Mouse (Mus musculus): ENCODE results near the gene Stab1. TPM values are rescaled to one million over a fixed set of nuclear protein-coding genes. Genes with fewer than 3 reads are reported as not detected.

Stab1 gene
- polyA plus RNA-seq, 1 experiment from 2014 or later, result 23.6 TPM

- no peak overlapping the region for H3K4me3 ChIP-seq (ENCODE audit: low read depth, low read length)
- no peak overlapping the region for H3K27ac ChIP-seq (replicated peaks; ENCODE audit: low read depth, low read length)
- no peak overlapping the region for H3K4me2 ChIP-seq (ENCODE audit: low read depth, low read length)
- H3K4me1 ChIP-seq (ENCODE audit: control insufficient read depth, insufficient read depth, low read length), result no peaks in the 10 kb centered on the region
- peaks cover 27% of the 10 kb centered on the region for H3K36me3 ChIP-seq (replicated peaks; ENCODE audit: control insufficient read depth, insufficient read depth, low read depth, low read length)
- WGBS, result 90% methylated on average over 2 of the region's 2 CpGs
- no peaks in the 10 kb centered on the region for H3K27me3 ChIP-seq (ENCODE audit: control insufficient read depth, insufficient read depth, low read length)
- H3K9me3 ChIP-seq (replicated peaks; ENCODE audit: control insufficient read depth, low read length), result no peaks in the 10 kb centered on the region
- H3K9ac ChIP-seq (replicated peaks; ENCODE audit: low read length), result no peak overlapping the region
- DNase-seq (ENCODE audit: low spot score), result no peak
- ATAC-seq (replicated peaks; ENCODE audit: insufficient number of reproducible peaks, low FRiP score, low TSS enrichment, low read depth), result no peak
Observed at GRCm38 (mm10) chr14:31191936-31192335, 23.5 kb upstream of the Stab1 start.

DNA sequence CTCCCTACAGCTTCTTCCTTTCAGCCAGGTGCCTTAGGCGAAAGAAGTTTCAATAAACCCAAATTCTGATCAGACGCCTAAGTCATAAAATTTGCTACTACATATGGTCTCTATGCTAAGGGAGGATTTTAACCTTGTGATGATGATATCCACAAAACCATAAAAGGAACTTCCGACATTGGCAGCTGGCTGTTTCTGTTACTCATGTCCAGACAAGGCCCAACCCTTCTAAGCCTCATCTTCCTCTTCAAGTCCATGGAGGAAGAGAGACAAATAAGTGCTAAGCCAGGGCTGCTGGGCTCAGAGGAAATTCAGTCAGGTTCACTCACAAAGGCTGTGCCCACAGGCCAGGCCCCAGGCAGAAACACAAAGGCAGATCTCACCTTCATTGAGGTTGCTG, 20.9 kb upstream of the Stab1 start:
- DNase-seq (ENCODE audit: low spot score) (no peak), ATAC-seq (replicated peaks; ENCODE audit: insufficient number of reproducible peaks, low FRiP score, low TSS enrichment, low read depth) (no peak)
- Histone ChIP-seq H3K9ac (replicated peaks; ENCODE audit: low read length) (no peak overlapping the region), H3K36me3 (replicated peaks; ENCODE audit: control insufficient read depth, insufficient read depth, low read depth, low read length) (peaks cover 33% of the 10 kb centered on the region), H3K4me3 (ENCODE audit: low read depth, low read length) (no peak overlapping the region), H3K4me2 (ENCODE audit: low read depth, low read length) (no peak overlapping the region), H3K4me1 (ENCODE audit: control insufficient read depth, insufficient read depth, low read length) (no peaks in the 10 kb centered on the region), H3K27me3 (ENCODE audit: control insufficient read depth, insufficient read depth, low read length) (no peaks in the 10 kb centered on the region), H3K9me3 (replicated peaks; ENCODE audit: control insufficient read depth, low read length) (no peaks in the 10 kb centered on the region), H3K27ac (replicated peaks; ENCODE audit: low read depth, low read length) (no peak overlapping the region)
- WGBS, result 91% methylated on average over 3 of the region's 3 CpGs

- no peak overlapping the region for H3K9ac ChIP-seq (replicated peaks; ENCODE audit: low read length)
- H3K4me3 ChIP-seq (ENCODE audit: low read depth, low read length), result no peak overlapping the region
- H3K36me3 ChIP-seq (replicated peaks; ENCODE audit: control insufficient read depth, insufficient read depth, low read depth, low read length), result peaks cover 39% of the 10 kb centered on the region
- H3K4me1 ChIP-seq (ENCODE audit: control insufficient read depth, insufficient read depth, low read length), result no peaks in the 10 kb centered on the region
- no peaks in the 10 kb centered on the region for H3K27me3 ChIP-seq (ENCODE audit: control insufficient read depth, insufficient read depth, low read length)
- DNase-seq (ENCODE audit: low spot score) (no peak), ATAC-seq (replicated peaks; ENCODE audit: insufficient number of reproducible peaks, low FRiP score, low TSS enrichment, low read depth) (0 out of 2 replicates have a peak, but pooled peaks have one; percentile 45)
- no peaks in the 10 kb centered on the region for H3K9me3 ChIP-seq (replicated peaks; ENCODE audit: control insufficient read depth, low read length)
- 90% methylated on average over 6 of the region's 6 CpGs for WGBS
- H3K27ac ChIP-seq (replicated peaks; ENCODE audit: low read depth, low read length), result no peak overlapping the region
- H3K4me2 ChIP-seq (ENCODE audit: low read depth, low read length), result no peak overlapping the region
Observed at GRCm38 (mm10) chr14:31188771-31189181, 20.3 kb upstream of the Stab1 start.

GRCm38 (mm10) chr14:31186656-31187055, 18.2 kb upstream of the Stab1 start:
- H3K9me3 ChIP-seq (replicated peaks; ENCODE audit: control insufficient read depth, low read length), result no peaks in the 10 kb centered on the region
- ATAC-seq (replicated peaks; ENCODE audit: insufficient number of reproducible peaks, low FRiP score, low TSS enrichment, low read depth) (no peak), DNase-seq (ENCODE audit: low spot score) (no peak)
- 91% methylated on average over 4 of the region's 4 CpGs for WGBS
- H3K4me1 ChIP-seq (ENCODE audit: control insufficient read depth, insufficient read depth, low read length), result no peaks in the 10 kb centered on the region
- H3K9ac ChIP-seq (replicated peaks; ENCODE audit: low read length), result no peak overlapping the region
- H3K27ac ChIP-seq (replicated peaks; ENCODE audit: low read depth, low read length), result no peak overlapping the region
- no peak overlapping the region for H3K4me2 ChIP-seq (ENCODE audit: low read depth, low read length)
- H3K36me3 ChIP-seq (replicated peaks; ENCODE audit: control insufficient read depth, insufficient read depth, low read depth, low read length), result peaks cover 46% of the 10 kb centered on the region
- no peaks in the 10 kb centered on the region for H3K27me3 ChIP-seq (ENCODE audit: control insufficient read depth, insufficient read depth, low read length)
- no peak overlapping the region for H3K4me3 ChIP-seq (ENCODE audit: low read depth, low read length)

- DNase-seq (ENCODE audit: low spot score) (no peak), ATAC-seq (replicated peaks; ENCODE audit: insufficient number of reproducible peaks, low FRiP score, low TSS enrichment, low read depth) (no peak)
- no peak overlapping the region for H3K9ac ChIP-seq (replicated peaks; ENCODE audit: low read length)
- H3K4me1 ChIP-seq (ENCODE audit: control insufficient read depth, insufficient read depth, low read length), result no peaks in the 10 kb centered on the region
- no peaks in the 10 kb centered on the region for H3K27me3 ChIP-seq (ENCODE audit: control insufficient read depth, insufficient read depth, low read length)
- H3K9me3 ChIP-seq (replicated peaks; ENCODE audit: control insufficient read depth, low read length), result no peaks in the 10 kb centered on the region
- H3K4me2 ChIP-seq (ENCODE audit: low read depth, low read length), result no peak overlapping the region
- H3K36me3 ChIP-seq (replicated peaks; ENCODE audit: control insufficient read depth, insufficient read depth, low read depth, low read length), result peaks cover 56% of the 10 kb centered on the region
- no peak overlapping the region for H3K27ac ChIP-seq (replicated peaks; ENCODE audit: low read depth, low read length)
- WGBS, result 90% methylated on average over 12 of the region's 12 CpGs
- no peak overlapping the region for H3K4me3 ChIP-seq (ENCODE audit: low read depth, low read length)
Observed at GRCm38 (mm10) chr14:31184195-31184594, 15.8 kb upstream of the Stab1 start.

DNA sequence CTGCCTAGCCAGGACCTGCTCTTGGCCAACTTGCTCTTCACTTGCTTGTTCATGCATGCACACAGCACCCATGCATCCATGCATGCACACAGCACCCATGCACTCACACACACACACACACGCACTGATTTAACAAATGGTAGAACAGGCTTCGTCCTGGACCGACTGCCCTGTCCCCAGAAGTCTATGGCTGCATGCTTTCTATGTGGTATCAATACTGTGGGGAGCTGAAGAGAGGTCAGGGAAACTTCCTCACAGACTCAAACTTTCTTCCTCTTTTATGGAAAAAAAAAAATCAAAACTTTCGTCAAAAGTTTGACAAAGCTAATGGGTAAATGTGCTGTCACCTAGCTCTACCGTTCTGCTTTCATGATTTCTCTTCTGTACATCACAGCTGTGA, 15.1 kb upstream of the Stab1 start:
- Histone ChIP-seq H3K36me3 (replicated peaks; ENCODE audit: control insufficient read depth, insufficient read depth, low read depth, low read length) (peaks cover 59% of the 10 kb centered on the region), H3K9ac (replicated peaks; ENCODE audit: low read length) (no peak overlapping the region), H3K9me3 (replicated peaks; ENCODE audit: control insufficient read depth, low read length) (no peaks in the 10 kb centered on the region), H3K27me3 (ENCODE audit: control insufficient read depth, insufficient read depth, low read length) (no peaks in the 10 kb centered on the region), H3K4me1 (ENCODE audit: control insufficient read depth, insufficient read depth, low read length) (no peaks in the 10 kb centered on the region), H3K4me3 (ENCODE audit: low read depth, low read length) (no peak overlapping the region), H3K4me2 (ENCODE audit: low read depth, low read length) (no peak overlapping the region), H3K27ac (replicated peaks; ENCODE audit: low read depth, low read length) (no peak overlapping the region)
- ATAC-seq (replicated peaks; ENCODE audit: insufficient number of reproducible peaks, low FRiP score, low TSS enrichment, low read depth) (no peak), DNase-seq (ENCODE audit: low spot score) (no peak)
- 88% methylated on average over 5 of the region's 5 CpGs for WGBS

- Histone ChIP-seq H3K27me3 (ENCODE audit: control insufficient read depth, insufficient read depth, low read length) (no peaks in the 10 kb centered on the region), H3K9ac (replicated peaks; ENCODE audit: low read length) (no peak overlapping the region), H3K36me3 (replicated peaks; ENCODE audit: control insufficient read depth, insufficient read depth, low read depth, low read length) (peaks cover 59% of the 10 kb centered on the region), H3K27ac (replicated peaks; ENCODE audit: low read depth, low read length) (no peak overlapping the region), H3K4me3 (ENCODE audit: low read depth, low read length) (no peak overlapping the region), H3K4me1 (ENCODE audit: control insufficient read depth, insufficient read depth, low read length) (no peaks in the 10 kb centered on the region), H3K9me3 (replicated peaks; ENCODE audit: control insufficient read depth, low read length) (no peaks in the 10 kb centered on the region), H3K4me2 (ENCODE audit: low read depth, low read length) (no peak overlapping the region)
- ATAC-seq (replicated peaks; ENCODE audit: insufficient number of reproducible peaks, low FRiP score, low TSS enrichment, low read depth) (no peak), DNase-seq (ENCODE audit: low spot score) (no peak)
- 59% methylated on average over 2 of the region's 2 CpGs for WGBS
Observed at GRCm38 (mm10) chr14:31182786-31183290, 14.4 kb upstream of the Stab1 start.

DNA sequence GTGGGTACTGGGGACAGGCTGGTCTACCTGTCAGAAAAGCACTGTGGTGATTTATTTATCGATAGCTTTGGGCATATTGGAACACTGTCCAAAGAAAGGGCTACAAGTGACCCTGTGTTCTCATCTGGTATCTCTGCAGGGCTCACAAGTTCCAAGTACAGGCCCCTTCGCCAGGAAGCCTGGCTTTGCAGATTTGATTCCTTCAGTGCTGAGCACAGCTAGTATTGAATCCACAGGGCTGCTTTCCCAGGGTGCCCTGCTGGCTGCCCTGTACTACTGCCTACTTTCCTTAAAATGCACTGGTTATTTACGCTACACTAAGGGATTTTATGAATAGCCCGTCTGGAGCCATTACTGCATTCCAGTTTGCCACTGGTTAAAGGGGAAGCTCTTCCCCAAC, 13.1 kb upstream of the Stab1 start:
- Histone ChIP-seq H3K4me3 (ENCODE audit: low read depth, low read length) (no peak overlapping the region), H3K9me3 (replicated peaks; ENCODE audit: control insufficient read depth, low read length) (no peaks in the 10 kb centered on the region), H3K4me2 (ENCODE audit: low read depth, low read length) (no peak overlapping the region), H3K4me1 (ENCODE audit: control insufficient read depth, insufficient read depth, low read length) (no peaks in the 10 kb centered on the region), H3K9ac (replicated peaks; ENCODE audit: low read length) (no peak overlapping the region), H3K27me3 (ENCODE audit: control insufficient read depth, insufficient read depth, low read length) (no peaks in the 10 kb centered on the region), H3K27ac (replicated peaks; ENCODE audit: low read depth, low read length) (no peak overlapping the region), H3K36me3 (replicated peaks; ENCODE audit: control insufficient read depth, insufficient read depth, low read depth, low read length) (peaks cover 54% of the 10 kb centered on the region)
- ATAC-seq (replicated peaks; ENCODE audit: insufficient number of reproducible peaks, low FRiP score, low TSS enrichment, low read depth) (no peak), DNase-seq (ENCODE audit: low spot score) (no peak)
- WGBS, result 89% methylated on average over 4 of the region's 4 CpGs
